Mouse (Mus musculus): ENCODE results near the gene Gpx3. TPM values are rescaled to one million over a fixed set of nuclear protein-coding genes. Genes with fewer than 3 reads are reported as not detected.
A peak's percentile ranks its signal among the peaks of the same experiment; 100 is the strongest.

Gene Gpx3
- polyA plus RNA-seq, 1 experiment from 2014 or later, result 33.9 TPM

DNA sequence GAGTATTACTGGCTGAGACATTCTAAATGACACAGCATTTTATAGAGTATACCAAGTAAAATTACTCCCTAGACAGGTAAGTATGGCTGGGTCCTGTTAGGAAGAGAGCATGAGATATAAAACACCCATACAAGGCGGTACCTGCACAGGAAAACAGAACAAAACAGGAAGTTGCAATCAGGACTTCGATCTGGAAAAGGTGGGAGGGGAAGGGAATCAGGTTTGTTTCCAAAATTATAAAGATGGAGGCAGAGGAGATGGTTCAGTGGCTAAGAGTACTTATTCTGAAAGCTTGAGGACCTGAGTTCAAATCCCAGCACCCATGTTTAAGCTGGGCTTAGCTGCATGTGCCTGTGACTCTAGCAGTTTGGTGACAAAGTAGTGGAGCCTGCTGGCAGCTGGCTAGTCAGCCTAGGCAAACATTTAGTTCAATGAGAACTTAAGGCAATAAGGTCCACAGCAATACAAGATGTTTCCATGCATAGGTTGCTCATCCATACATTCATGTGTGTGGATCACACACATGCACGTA is 34.3 kb upstream of the Gpx3 start:
- WGBS, result 87% methylated on average over 3 of the region's 3 CpGs

GRCm38 (mm10) chr11:54868445-54868844 is 33.8 kb upstream of the Gpx3 start:
- no peak overlapping the region for H3K9ac ChIP-seq
- no peaks in the 10 kb centered on the region for H3K9me3 ChIP-seq
- H3K4me2 ChIP-seq, result peak overlapping the region; percentile 65
- H3K27ac ChIP-seq, result no peak overlapping the region
- peaks cover 25% of the 10 kb centered on the region for H3K4me1 ChIP-seq
- no peaks in the 10 kb centered on the region for H3K27me3 ChIP-seq
- 0 out of 2 replicates have a peak overlapping the region, but pooled peaks have one; percentile 0 for H3K4me3 ChIP-seq (replicated peaks)
- peaks cover 40% of the 10 kb centered on the region for H3K36me3 ChIP-seq (replicated peaks)
- 83% methylated on average over 2 of the region's 2 CpGs for WGBS
- ATAC-seq (ENCODE audit: low FRiP score), result no peak

More for the DNA sequence above, 34.3 kb upstream of the Gpx3 start:
- H3K9me3 ChIP-seq, result no peaks in the 10 kb centered on the region
- no peak overlapping the region for H3K27ac ChIP-seq
- H3K4me1 ChIP-seq, result peaks cover 28% of the 10 kb centered on the region
- peak overlapping the region; percentile 65 for H3K4me2 ChIP-seq
- no peaks in the 10 kb centered on the region for H3K27me3 ChIP-seq
- H3K36me3 ChIP-seq (replicated peaks), result peaks cover 36% of the 10 kb centered on the region
- H3K4me3 ChIP-seq (replicated peaks), result peak overlapping the region; percentile 92
- ATAC-seq (ENCODE audit: low FRiP score), result no peak
- 0 out of 2 replicates have a peak overlapping the region, but pooled peaks have one; percentile 9 for H3K9ac ChIP-seq

- Histone ChIP-seq H3K4me1 (peaks cover 25% of the 10 kb centered on the region), H3K4me2 (no peak overlapping the region), H3K4me3 (replicated peaks) (no peak overlapping the region), H3K36me3 (replicated peaks) (peaks cover 48% of the 10 kb centered on the region), H3K27me3 (no peaks in the 10 kb centered on the region), H3K9me3 (no peaks in the 10 kb centered on the region), H3K27ac (no peak overlapping the region), H3K9ac (no peak overlapping the region)
- no peak for ATAC-seq (ENCODE audit: low FRiP score)
- 81% methylated on average over 3 of the region's 3 CpGs for WGBS
These were observed 32.9 kb upstream of the Gpx3 start for GRCm38 (mm10) chr11:54869318-54869717.

- H3K36me3 ChIP-seq (replicated peaks), result peaks cover 55% of the 10 kb centered on the region
- 80% methylated on average over 7 of the region's 7 CpGs for WGBS
- no peak for ATAC-seq (ENCODE audit: low FRiP score)
- H3K9me3 ChIP-seq, result no peaks in the 10 kb centered on the region
- peaks cover 21% of the 10 kb centered on the region for H3K4me1 ChIP-seq
- H3K4me3 ChIP-seq (replicated peaks), result no peak overlapping the region
- H3K27me3 ChIP-seq, result no peaks in the 10 kb centered on the region
- peak overlapping the region; percentile 11; the same call in 1 of the 2 replicates for H3K27ac ChIP-seq
- no peak overlapping the region for H3K4me2 ChIP-seq
- no peak overlapping the region for H3K9ac ChIP-seq
These were observed 30.3 kb upstream of the Gpx3 start for GRCm38 (mm10) chr11:54871831-54872537.

DNA sequence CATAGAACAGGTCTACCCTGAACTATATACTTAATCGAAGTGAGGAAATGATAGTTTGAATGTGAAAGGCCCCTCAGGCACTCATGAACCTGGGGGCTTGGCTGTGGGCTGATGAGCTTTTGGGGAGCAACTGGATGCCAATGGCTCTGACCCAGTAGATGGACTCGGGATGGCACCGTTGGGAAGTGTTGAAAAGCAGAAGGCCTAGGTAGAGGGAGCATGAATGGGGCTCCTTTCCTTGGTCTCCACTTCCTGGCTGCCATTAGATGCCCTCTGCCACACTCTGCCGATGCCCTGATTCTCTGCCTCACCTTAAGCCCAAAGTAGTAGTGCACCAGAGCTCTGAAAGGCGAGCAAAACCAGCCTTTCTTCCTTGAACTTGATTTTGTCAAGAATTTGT is 26.2 kb upstream of the Gpx3 start:
- no peak overlapping the region for H3K4me2 ChIP-seq
- 88% methylated on average over 5 of the region's 5 CpGs for WGBS
- no peak for ATAC-seq (ENCODE audit: low FRiP score)

DNA sequence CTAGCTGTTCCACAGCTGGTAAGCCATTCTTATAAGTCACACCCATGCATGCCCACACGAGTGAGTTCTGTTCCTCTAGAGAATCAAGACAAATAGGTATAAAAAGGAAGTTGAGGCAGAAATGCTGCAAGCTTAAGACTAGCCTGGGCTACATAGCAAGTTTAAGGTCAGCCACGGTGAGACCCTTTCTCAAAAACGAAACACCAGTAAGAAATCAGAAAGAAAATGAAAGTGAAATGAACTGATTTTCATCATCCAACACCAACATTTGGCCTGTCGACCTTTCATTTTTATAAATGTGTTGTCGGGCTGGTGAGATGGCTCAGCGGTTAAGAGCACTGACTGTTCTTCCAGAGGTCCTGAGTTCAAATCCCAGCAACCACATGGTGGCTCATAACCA is 23.4 kb upstream of the Gpx3 start:
- H3K4me1 ChIP-seq, result peaks cover 6% of the 10 kb centered on the region
- no peak overlapping the region for H3K4me3 ChIP-seq (replicated peaks)
- H3K4me2 ChIP-seq, result no peak overlapping the region
- H3K27ac ChIP-seq, result no peak overlapping the region
- H3K27me3 ChIP-seq, result no peaks in the 10 kb centered on the region
- no peak for ATAC-seq (ENCODE audit: low FRiP score)
- H3K9ac ChIP-seq, result no peak overlapping the region
- WGBS, result 84% methylated on average over 6 of the region's 6 CpGs
- no peaks in the 10 kb centered on the region for H3K9me3 ChIP-seq
- peaks cover 11% of the 10 kb centered on the region for H3K36me3 ChIP-seq (replicated peaks)

More for the DNA sequence above, 26.2 kb upstream of the Gpx3 start:
- no peaks in the 10 kb centered on the region for H3K9me3 ChIP-seq
- H3K9ac ChIP-seq, result no peak overlapping the region
- peaks cover 38% of the 10 kb centered on the region for H3K36me3 ChIP-seq (replicated peaks)
- no peak overlapping the region for H3K27ac ChIP-seq
- no peaks in the 10 kb centered on the region for H3K27me3 ChIP-seq
- peaks cover 3% of the 10 kb centered on the region for H3K4me1 ChIP-seq
- no peak overlapping the region for H3K4me3 ChIP-seq (replicated peaks)

- ATAC-seq (ENCODE audit: low FRiP score), result no peak
- H3K4me2 ChIP-seq, result no peak overlapping the region
- H3K9ac ChIP-seq, result no peak overlapping the region
- no peaks in the 10 kb centered on the region for H3K27me3 ChIP-seq
- no peak overlapping the region for H3K4me3 ChIP-seq (replicated peaks)
- no peaks in the 10 kb centered on the region for H3K9me3 ChIP-seq
- H3K36me3 ChIP-seq (replicated peaks), result peaks cover 6% of the 10 kb centered on the region
- H3K27ac ChIP-seq, result no peak overlapping the region
- 45% methylated on average over 4 of the region's 4 CpGs for WGBS
- H3K4me1 ChIP-seq, result peaks cover 6% of the 10 kb centered on the region
These were observed 22.8 kb upstream of the Gpx3 start for GRCm38 (mm10) chr11:54879434-54879833.

GRCm38 (mm10) chr11:54879922-54880321 is 22.3 kb upstream of the Gpx3 start:
- Histone ChIP-seq H3K27me3 (no peaks in the 10 kb centered on the region), H3K27ac (no peak overlapping the region), H3K9ac (no peak overlapping the region), H3K4me1 (peaks cover 6% of the 10 kb centered on the region), H3K4me2 (no peak overlapping the region), H3K4me3 (replicated peaks) (no peak overlapping the region), H3K9me3 (no peaks in the 10 kb centered on the region), H3K36me3 (replicated peaks) (0 out of 2 replicates have a peak, but pooled peaks cover 3% of the 10 kb centered on the region)
- ATAC-seq (ENCODE audit: low FRiP score), result no peak
- 89% methylated on average over 10 of the region's 10 CpGs for WGBS

GRCm38 (mm10) chr11:54881051-54881474 is 21.2 kb upstream of the Gpx3 start:
- no peak overlapping the region for H3K4me2 ChIP-seq
- H3K9ac ChIP-seq, result no peak overlapping the region
- peaks cover 6% of the 10 kb centered on the region for H3K4me1 ChIP-seq
- H3K27ac ChIP-seq, result no peak overlapping the region
- H3K27me3 ChIP-seq, result no peaks in the 10 kb centered on the region
- H3K4me3 ChIP-seq (replicated peaks), result no peak overlapping the region
- 6% methylated on average over 2 of the region's 2 CpGs for WGBS
- no peaks in the 10 kb centered on the region for H3K9me3 ChIP-seq
- ATAC-seq (ENCODE audit: low FRiP score), result no peak
- no peaks in the 10 kb centered on the region for H3K36me3 ChIP-seq (replicated peaks)

DNA sequence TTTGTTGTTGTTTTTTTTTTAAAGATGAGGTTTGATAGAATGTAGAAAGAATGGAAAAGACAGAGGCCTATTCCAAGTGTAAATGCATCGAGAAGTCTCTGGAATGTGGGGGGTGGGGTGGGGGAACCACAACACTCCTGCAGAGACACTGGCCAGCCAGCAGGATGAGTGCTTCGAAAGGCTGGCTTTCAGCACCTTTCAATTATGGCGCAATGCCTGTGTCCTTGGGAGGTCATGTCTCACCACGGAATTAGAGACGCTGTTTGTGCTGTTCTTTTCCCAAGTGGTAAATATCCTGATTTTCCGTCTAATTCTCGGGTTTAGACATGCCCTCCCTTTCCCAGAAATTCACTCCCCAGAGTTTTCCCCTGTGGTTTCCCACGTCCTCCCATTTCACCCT is 19.6 kb upstream of the Gpx3 start:
- Histone ChIP-seq H3K4me3 (replicated peaks) (no peak overlapping the region), H3K9ac (no peak overlapping the region), H3K27ac (no peak overlapping the region), H3K36me3 (replicated peaks) (no peaks in the 10 kb centered on the region), H3K4me2 (no peak overlapping the region), H3K9me3 (no peaks in the 10 kb centered on the region), H3K27me3 (no peaks in the 10 kb centered on the region), H3K4me1 (peaks cover 6% of the 10 kb centered on the region)
- WGBS, result 43% methylated on average over 8 of the region's 8 CpGs
- no peak for ATAC-seq (ENCODE audit: low FRiP score)

- no peak overlapping the region for H3K4me2 ChIP-seq
- H3K27me3 ChIP-seq, result no peaks in the 10 kb centered on the region
- no peak overlapping the region for H3K9ac ChIP-seq
- no peak for ATAC-seq (ENCODE audit: low FRiP score)
- no peak overlapping the region for H3K4me3 ChIP-seq (replicated peaks)
- 88% methylated on average over 5 of the region's 5 CpGs for WGBS
- no peak overlapping the region for H3K27ac ChIP-seq
- H3K4me1 ChIP-seq, result peaks cover 6% of the 10 kb centered on the region
- H3K36me3 ChIP-seq (replicated peaks), result no peaks in the 10 kb centered on the region
- H3K9me3 ChIP-seq, result no peaks in the 10 kb centered on the region
These were observed 17.9 kb upstream of the Gpx3 start for GRCm38 (mm10) chr11:54884197-54884828.

- Histone ChIP-seq H3K27ac (no peak overlapping the region), H3K4me2 (no peak overlapping the region), H3K4me1 (peaks cover 6% of the 10 kb centered on the region), H3K27me3 (no peaks in the 10 kb centered on the region), H3K9ac (no peak overlapping the region), H3K36me3 (replicated peaks) (no peaks in the 10 kb centered on the region), H3K9me3 (no peaks in the 10 kb centered on the region), H3K4me3 (replicated peaks) (no peak overlapping the region)
- 41% methylated on average over 5 of the region's 5 CpGs for WGBS
- ATAC-seq (ENCODE audit: low FRiP score), result no peak
These were observed 17.3 kb upstream of the Gpx3 start for GRCm38 (mm10) chr11:54884937-54885336.

Data from forebrain, embryonic 12.5 days (tissue).